Mouse (Mus musculus): ENCODE data around the gene Mrgprd.
A peak's percentile ranks its signal among the peaks of the same experiment; 100 is the strongest.

Mrgprd gene

DNA sequence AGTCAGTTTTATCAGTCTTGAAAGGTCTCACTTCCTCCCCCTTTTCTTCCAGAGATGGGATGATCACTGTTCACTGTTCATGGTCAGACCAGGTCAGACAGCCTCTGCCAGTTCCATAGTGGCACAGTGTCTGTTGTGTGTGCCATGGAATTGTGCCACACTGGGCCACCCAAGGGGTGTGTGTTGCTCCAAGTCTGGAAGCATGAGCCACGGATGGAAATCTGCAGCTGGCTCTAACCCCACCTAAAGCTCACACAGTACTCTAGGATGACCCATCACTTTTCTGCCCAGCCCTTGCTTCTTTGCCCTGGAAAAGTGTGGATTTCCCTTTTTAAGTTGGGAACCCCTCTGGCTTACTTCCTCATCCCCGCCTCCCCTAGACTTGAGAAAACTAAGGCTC is 10.5 kb upstream of the Mrgprd start:
- DNase-seq, result no peak

DNA sequence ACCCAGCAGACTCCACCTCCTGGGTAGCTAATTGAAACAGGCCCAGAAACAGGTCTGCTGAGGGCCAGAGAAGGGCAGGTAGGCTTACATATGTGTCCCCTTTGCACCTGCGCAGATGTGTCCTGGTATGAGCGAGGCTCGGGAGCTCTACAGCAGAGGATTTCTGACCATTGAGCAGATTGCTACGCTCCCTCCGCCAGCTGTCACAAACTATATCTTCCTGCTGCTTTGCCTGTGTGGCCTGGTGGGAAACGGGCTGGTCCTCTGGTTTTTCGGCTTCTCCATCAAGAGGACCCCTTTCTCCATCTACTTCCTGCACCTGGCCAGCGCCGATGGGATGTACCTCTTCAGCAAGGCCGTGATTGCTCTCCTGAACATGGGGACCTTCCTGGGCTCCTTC is 7.0 kb upstream of the Mrgprd start:
- no peak for DNase-seq

GRCm38 (mm10) chr7:145308061-145308675 is 6.5 kb upstream of the Mrgprd start:
- DNase-seq, result peak; percentile 65 to 72

DNA sequence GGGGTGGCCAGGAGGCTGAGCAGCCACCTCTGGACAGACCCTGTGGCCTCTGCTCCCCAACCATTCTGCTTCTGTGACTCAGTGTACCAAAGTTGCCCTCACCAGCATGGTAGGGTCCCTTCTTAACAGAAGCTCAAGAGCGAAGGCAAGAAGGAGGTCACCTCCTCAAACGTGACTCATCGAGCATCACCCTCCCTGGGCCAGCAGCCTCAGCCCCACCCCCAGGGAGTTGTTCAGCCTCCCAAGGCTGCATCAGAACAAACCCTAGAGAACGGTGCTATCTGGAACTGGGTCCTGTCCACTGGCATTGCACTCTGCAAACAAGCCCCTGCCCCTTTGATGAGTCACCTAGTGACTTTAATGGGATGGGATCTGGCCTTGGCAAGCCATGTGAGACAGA is 5.8 kb upstream of the Mrgprd start:
- peak in 1 of 2 experiments; percentile 55 for DNase-seq

DNA sequence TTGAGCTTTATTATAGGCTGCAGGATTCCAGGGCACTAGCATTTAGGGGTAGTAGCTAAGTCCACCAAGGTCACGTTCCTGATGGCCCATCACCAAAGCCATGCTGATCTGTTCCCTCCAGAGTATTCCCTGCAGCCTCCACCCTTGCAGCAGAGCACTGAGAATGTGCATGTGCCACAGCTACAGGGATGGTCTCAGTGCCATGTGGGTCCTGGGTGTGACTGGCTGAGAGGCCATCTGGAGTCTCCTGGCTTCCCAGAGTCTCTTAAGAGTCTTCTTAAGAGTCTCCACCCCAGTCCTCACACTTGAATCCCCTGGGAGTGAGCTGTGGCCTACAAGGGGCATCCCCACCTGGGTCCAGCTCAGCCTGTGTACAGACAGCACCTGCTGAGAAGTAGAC is 4.8 kb upstream of the Mrgprd start:
- DNase-seq, result no peak

DNA sequence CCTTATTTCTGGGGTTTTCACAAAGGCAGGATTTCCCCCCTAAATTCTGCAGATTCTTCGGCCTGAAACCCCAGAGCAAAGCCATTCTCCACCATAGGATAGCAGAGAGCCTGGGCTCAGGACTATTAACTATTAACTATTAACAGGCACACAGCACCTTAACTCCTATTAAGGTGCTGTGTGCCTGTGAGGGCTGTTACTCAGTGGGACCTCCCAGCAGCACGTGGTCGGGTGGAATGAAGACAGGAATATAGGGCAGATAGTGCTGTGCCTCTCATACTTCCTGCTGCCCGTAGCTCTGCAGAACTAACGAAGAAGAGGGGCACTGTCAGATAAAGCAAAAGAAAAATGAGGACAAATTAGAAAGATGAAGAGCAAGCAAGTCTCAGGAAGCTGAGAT is 4.1 kb upstream of the Mrgprd start:
- DNase-seq, result no peak

GRCm38 (mm10) chr7:145312137-145312536 is 2.5 kb upstream of the Mrgprd start:
- DNase-seq, result no peak

- no peak for DNase-seq
These were observed 2.9 kb downstream of the Mrgprd start for GRCm38 (mm10) chr7:145317522-145317921.

DNA sequence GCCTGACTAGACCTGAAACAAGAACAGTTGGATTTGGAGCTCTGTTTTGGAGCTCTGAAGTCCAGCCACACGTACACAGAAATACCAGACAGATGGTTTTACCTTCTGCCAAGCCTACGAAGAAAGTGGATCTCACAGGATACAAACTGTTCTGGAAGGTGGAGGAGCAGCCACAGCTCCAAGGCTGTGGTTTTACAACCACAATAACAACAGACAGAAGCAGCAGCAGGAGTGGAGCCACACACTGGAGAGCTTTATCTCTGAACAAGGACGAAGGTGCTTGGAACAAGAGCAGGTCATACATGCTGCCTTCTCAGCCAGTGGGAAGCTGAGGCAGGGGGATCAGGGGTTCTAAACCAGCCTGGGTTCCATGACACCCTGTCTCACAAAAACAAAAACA is 4.8 kb downstream of the Mrgprd start:
- peak; percentile 74 to 78 for DNase-seq

- no peak for DNase-seq
These were observed 9.0 kb downstream of the Mrgprd start for GRCm38 (mm10) chr7:145323607-145324006.

- DNase-seq, result no peak
These were observed 11.1 kb downstream of the Mrgprd start for GRCm38 (mm10) chr7:145325697-145326096.

GRCm38 (mm10) chr7:145329982-145330381 is 15.3 kb downstream of the Mrgprd start:
- no peak for DNase-seq

DNA sequence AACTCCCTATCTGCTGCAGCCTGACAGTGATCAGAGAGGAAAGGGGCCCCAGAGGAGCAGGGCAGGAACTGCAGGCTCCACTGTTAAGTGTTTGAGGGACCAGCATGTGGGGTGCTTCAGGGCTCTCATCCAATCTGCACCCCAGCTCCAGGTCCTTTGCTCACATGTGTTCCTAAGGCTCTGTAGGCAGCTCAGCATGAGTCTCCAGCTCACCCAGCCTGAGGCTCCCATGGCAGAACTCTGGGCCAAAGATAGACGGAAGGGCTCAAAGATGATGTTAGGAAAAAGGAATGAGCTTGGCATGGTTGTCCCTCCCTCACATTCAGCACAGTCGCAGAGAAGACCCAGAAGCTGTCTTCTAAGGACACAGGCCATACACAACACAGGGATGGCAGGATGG is 16.0 kb downstream of the Mrgprd start:
- DNase-seq, result no peak

DNA sequence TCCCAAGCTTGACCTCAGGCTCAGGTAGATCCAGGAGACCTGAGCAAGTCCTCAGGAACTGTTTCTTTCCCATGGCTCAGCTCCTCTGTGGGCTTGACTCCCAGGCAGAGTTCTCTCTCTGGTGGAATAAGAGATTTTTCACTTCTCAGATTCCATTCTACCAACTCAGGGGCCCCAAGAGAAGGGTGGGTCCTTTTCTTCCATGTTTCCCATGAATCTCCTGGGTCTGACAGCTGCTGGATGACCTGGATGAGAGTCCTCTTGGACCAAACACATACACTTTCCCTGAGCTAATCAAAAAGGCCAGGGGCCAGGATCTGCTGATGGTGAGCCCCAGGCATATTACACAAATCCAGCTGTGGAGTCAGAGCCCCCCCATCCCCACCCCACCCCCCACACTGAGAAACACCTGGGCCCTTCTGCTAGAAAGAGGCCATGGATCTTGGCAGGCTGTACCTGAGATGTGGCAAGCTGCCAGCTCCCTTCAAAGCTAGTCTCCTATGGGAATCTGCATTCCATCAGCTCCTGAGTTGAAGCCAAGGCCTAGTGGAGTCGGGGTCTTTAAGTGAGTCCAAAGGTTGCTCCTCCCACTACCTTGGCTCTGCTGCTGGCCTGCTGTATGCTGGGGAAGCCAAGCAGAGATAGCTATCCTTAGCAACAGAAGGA is 17.9 kb downstream of the Mrgprd start:
- DNase-seq, result peak; percentile 70 to 79

- no peak for DNase-seq
These were observed 19.3 kb downstream of the Mrgprd start for GRCm38 (mm10) chr7:145333936-145334335.

DNA sequence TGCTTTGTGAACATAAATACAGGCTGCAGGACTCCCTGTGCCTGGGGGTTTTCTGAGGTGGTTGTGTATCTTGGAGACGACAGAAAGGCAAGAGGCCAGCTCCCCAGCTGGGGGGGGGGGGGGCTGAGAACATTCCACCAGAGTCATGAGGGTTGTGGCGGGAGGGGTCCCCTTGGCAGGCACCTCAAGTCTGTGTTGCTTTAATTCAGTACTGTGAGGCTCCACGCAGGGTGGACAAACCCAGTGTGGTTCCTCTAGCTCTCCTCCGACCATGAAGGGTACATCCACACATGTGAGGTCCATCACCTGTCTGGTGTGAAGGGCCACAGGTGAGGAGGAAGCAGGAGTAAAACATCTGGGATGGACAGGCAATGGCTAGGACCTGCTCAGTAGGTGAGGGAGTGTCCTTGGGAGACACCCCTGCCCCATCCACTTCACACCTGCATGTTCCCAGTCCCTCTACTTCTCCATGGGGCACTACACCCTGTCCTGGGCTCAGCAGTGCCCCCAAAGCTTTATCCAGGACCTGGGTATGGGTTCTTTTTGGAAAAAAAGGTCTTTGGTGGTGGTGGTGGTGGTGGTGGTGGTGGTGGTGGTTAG is 19.9 kb downstream of the Mrgprd start:
- DNase-seq, result no peak

DNA sequence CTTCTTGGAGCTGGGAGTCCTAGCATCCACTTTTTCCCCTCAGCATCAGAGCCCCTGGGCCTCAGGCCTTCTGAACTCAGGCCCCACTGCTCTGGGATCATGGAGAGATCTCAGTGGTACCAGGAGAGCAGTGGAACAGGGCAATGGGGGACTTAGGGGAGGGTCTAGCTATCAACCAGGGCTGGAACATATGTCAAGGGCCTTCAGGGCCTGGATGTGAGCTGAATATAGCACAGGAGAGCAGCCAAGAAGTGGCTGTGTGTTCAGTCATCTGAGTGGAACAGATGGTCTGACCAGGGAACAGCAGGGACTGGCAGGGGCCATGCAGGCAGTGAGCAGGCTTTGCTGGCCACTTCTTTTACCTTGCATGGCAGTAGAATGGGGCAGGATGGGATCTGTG is 20.6 kb downstream of the Mrgprd start:
- DNase-seq, result peak; percentile 94 to 96

GRCm38 (mm10) chr7:145335616-145336332 is 21.1 kb downstream of the Mrgprd start:
- peak; percentile 68 to 73 for DNase-seq

DNA sequence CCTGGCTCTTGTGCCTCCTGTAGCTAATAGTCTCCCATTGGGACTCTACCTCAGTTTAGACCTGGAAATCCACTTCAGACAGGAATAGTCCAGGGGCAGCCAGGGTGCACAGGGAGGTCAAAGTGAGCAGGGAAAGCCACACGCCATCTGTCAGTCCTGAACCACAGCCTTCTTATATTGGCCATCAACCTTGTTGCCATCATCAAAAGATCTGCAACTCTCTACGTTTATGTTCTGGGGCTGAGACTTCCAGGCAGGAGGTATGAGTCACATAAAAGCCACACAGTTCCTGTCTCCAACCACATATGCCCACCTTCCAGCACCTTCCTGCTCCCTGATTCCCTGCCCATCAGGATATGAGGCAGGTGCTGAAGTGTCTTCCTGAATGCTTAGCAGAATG is 23.3 kb downstream of the Mrgprd start:
- peak in 1 of 2 experiments; percentile 64 for DNase-seq

DNA sequence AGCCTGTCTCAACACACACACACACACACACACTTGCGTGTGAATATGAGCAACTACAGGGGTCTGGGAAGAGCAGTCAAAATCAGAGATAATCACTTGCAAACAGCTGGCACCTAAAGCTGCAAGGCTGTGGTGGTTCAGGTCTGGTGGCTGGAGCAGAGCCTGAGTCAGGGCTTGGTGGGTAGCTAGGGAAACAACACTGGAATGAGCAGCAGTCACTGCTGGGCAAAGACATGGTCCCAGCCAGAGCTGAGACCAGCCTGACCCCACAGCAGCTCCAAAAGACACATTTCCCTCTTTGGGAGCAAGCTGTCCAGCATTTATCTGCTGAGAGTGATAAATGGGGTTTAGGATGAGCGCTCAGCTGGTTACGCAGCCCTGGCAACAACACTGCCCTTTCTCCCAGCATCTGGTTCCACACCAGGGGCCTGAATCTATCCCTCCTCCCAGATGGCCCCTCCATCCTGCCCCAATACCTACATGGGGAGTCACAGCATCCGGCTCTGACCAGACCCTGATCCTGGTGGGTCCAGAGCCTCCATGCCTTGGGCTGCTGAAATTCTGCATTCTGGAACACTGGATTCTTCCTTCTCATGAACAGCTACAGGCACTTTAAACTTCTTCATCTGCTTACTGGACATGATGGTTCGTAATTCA is 25.7 kb downstream of the Mrgprd start:
- DNase-seq, result no peak

All from cerebellum, adult 18-20 months (tissue).